Comparison of ENCODE assay signal across 8 mouse cellular contexts in the genomic region with DNA sequence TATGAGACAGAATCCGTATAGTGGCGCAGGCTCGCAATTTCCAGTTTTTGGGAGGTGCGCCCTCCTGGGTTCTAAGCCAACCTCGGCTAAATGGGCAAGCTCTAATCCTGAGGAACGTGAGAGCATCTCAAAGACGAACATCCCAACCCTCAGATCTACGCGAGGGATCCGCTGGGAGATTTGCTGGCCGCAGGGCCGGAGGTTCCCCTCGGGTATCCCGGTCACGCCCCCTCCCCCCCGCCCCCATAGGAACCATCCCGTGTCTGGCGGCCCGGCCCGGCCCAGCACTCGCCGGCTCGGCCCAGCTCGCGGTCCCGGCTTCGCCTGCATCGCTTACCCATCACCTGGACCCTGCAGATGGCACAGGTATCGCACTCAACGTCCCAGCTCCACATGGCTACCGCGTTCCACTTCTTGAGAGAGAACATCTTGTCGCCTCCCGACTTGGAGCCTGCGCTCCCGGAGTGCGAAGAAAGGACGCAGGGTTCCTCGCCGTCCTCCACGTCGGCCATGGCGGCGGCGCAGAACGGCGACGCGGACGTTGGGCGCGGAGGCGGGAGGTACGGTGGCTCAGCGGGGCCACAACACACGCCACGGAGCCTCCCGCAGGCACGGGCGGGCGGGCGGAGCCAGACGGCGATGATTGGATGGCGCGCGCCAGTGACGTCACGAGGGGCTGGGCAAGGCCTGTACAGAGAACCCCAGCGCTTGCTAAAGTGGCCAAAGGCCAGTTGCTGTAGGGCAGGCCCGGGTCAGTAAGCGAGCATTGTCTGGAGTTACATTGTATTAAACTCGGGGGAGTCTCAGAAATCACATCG. TPM values are rescaled to one million over a fixed set of nuclear protein-coding genes. Genes with fewer than 3 reads are reported as not detected.
DNase-seq lines count a peak whose midpoint lies in the region; ATAC-seq and TF ChIP-seq lines count a peak whose summit lies in the region.

Gene Rnf7, minus strand, starts transcription at position 605 of the 818 bp plus-strand sequence.

- H3K27ac ChIP-seq in heart, embryonic 12.5 days (ENCODE audit: poor library complexity, severe bottlenecking): peak within 1 kb of the TSS; percentile 91
- peak within 1 kb of the TSS; percentile 85 for H3K27ac ChIP-seq in kidney, postnatal 0 days
- peak within 1 kb of the TSS; percentile 23 for H3K27ac ChIP-seq in liver, embryonic 11.5 days (ENCODE audit: low read depth, low read length)
- peak within 1 kb of the TSS; percentile 81 for H3K27ac ChIP-seq in stomach, embryonic 14.5 days (ENCODE audit: low read length)

- H3K9ac ChIP-seq in heart, embryonic 12.5 days: peak within 1 kb of the TSS; percentile 94
- peak within 1 kb of the TSS; percentile 75 for H3K9ac ChIP-seq in kidney, postnatal 0 days (ENCODE audit: low read depth, low read length)
- H3K9ac ChIP-seq in liver, embryonic 11.5 days (ENCODE audit: low read depth, low read length): peak within 1 kb of the TSS; percentile 81
- H3K9ac ChIP-seq in stomach, embryonic 14.5 days (replicated peaks; ENCODE audit: low read depth, low read length): peak within 1 kb of the TSS; percentile 80

- no peak for TF ChIP-seq CTCF in kidney, postnatal 0 days (IDR thresholded peaks at IDR 0.05; ENCODE audit: low read depth)

- peaks cover 16% of the 10 kb centered on the region for H3K36me3 ChIP-seq in heart, embryonic 12.5 days
- no peaks in the 10 kb centered on the region for H3K36me3 ChIP-seq in kidney, postnatal 0 days (ENCODE audit: insufficient read depth, low read length)
- peaks cover 8% of the 10 kb centered on the region for H3K36me3 ChIP-seq in liver, embryonic 11.5 days (ENCODE audit: control insufficient read depth, insufficient read depth, low read length)
- H3K36me3 ChIP-seq in stomach, embryonic 14.5 days (ENCODE audit: control insufficient read depth, insufficient read depth, low read length): peaks cover 5% of the 10 kb centered on the region; the same call in 1 of the 2 replicates

- ATAC-seq in erythroid progenitor cell, adult 5-6 weeks (replicated peaks; ENCODE audit: low FRiP score, poor library complexity, severe bottlenecking): peak; percentile 96
- peak; percentile 98 for ATAC-seq in heart, embryonic 12.5 days (ENCODE audit: insufficient number of reproducible peaks, low FRiP score)
- peak; percentile 99 for ATAC-seq in kidney, postnatal 0 days (replicated peaks; ENCODE audit: low FRiP score, low read depth)
- peak; percentile 97 for ATAC-seq in liver, embryonic 11.5 days (replicated peaks; ENCODE audit: low FRiP score)
- ATAC-seq in stomach, embryonic 14.5 days (ENCODE audit: insufficient number of reproducible peaks, insufficient read depth, low FRiP score, low read depth): peak; percentile 98

- DNase-seq in CD4-positive helper T cell, adult 2 months (ENCODE audit: low read depth, low spot score): peak; percentile 96
- DNase-seq in brain, embryonic 18.5 days (ENCODE audit: low read depth, low spot score): peak; percentile 93
- DNase-seq in kidney, postnatal 0 days (ENCODE audit: low spot score): peak; percentile 98
- DNase-seq in liver, embryonic 11.5 days (ENCODE audit: low spot score): peak; percentile 99
- peak; percentile 96 for DNase-seq in naive thymus-derived CD4-positive, alpha-beta T cell, adult 2 months (ENCODE audit: low read depth)

- WGBS in heart, embryonic 12.5 days: under 1% methylated on average over 73 of the region's 74 CpGs
- WGBS in kidney, postnatal 0 days: under 1% methylated on average over 74 of the region's 74 CpGs
- WGBS in liver, embryonic 11.5 days: under 1% methylated on average over 74 of the region's 74 CpGs
- under 1% methylated on average over 73 of the region's 74 CpGs for WGBS in stomach, embryonic 14.5 days

- H3K27me3 ChIP-seq in heart, embryonic 12.5 days (replicated peaks): no peaks in the 10 kb centered on the region; the same call in 1 of the 2 replicates
- H3K27me3 ChIP-seq in kidney, postnatal 0 days (ENCODE audit: insufficient read depth, low read length): no peaks in the 10 kb centered on the region
- no peaks in the 10 kb centered on the region for H3K27me3 ChIP-seq in liver, embryonic 11.5 days (replicated peaks; ENCODE audit: control insufficient read depth, insufficient read depth, low read length)
- H3K27me3 ChIP-seq in stomach, embryonic 14.5 days (ENCODE audit: control insufficient read depth, insufficient read depth, low read length): no peaks in the 10 kb centered on the region

- H3K4me1 ChIP-seq in heart, embryonic 12.5 days (replicated peaks): peaks cover 15% of the 10 kb centered on the region
- 0 out of 2 replicates have a peak, but pooled peaks cover 3% of the 10 kb centered on the region for H3K4me1 ChIP-seq in kidney, postnatal 0 days (replicated peaks; ENCODE audit: insufficient read depth, low read length)
- H3K4me1 ChIP-seq in liver, embryonic 11.5 days (replicated peaks; ENCODE audit: control insufficient read depth, insufficient read depth, low read length): peaks cover 9% of the 10 kb centered on the region
- H3K4me1 ChIP-seq in stomach, embryonic 14.5 days (ENCODE audit: control insufficient read depth, insufficient read depth, low read length): peaks cover 5% of the 10 kb centered on the region; the same call in 1 of the 2 replicates

- peak within 1 kb of the TSS; percentile 98 for H3K4me3 ChIP-seq in heart, embryonic 12.5 days
- peak within 1 kb of the TSS; percentile 78 for H3K4me3 ChIP-seq in kidney, postnatal 0 days (replicated peaks; ENCODE audit: low read depth, low read length)
- peak within 1 kb of the TSS; percentile 83 for H3K4me3 ChIP-seq in liver, embryonic 11.5 days (ENCODE audit: low read depth, low read length)
- peak within 1 kb of the TSS; percentile 79 for H3K4me3 ChIP-seq in stomach, embryonic 14.5 days (ENCODE audit: low read depth, low read length)

- H3K9me3 ChIP-seq in heart, embryonic 12.5 days (replicated peaks): no peaks in the 10 kb centered on the region
- H3K9me3 ChIP-seq in kidney, postnatal 0 days (replicated peaks; ENCODE audit: low read length): no peaks in the 10 kb centered on the region
- H3K9me3 ChIP-seq in liver, embryonic 11.5 days (ENCODE audit: control insufficient read depth, low read length): no peaks in the 10 kb centered on the region
- no peaks in the 10 kb centered on the region for H3K9me3 ChIP-seq in stomach, embryonic 14.5 days (ENCODE audit: control insufficient read depth, low read depth, low read length)

- H3K4me2 ChIP-seq in heart, embryonic 12.5 days: peak within 1 kb of the TSS; percentile 82
- peak within 1 kb of the TSS; percentile 78 for H3K4me2 ChIP-seq in kidney, postnatal 0 days (ENCODE audit: low read length)
- H3K4me2 ChIP-seq in liver, embryonic 11.5 days: peak within 1 kb of the TSS; percentile 93
- H3K4me2 ChIP-seq in stomach, embryonic 14.5 days (replicated peaks; ENCODE audit: low read depth, low read length): peak within 1 kb of the TSS; percentile 64

RNA-seq across cellular contexts. Expression of gene Rnf7, which starts in this region (rescaled TPM):
- 33.5 and 42.9 TPM in 2 replicates for total RNA-seq in erythroid progenitor cell, adult 5-6 weeks (2015; ENCODE audit: low replicate concordance)
- 19.5 and 21.6 TPM in 2 replicates for total RNA-seq in erythroid progenitor cell, adult 5-6 weeks (2017; ENCODE audit: low replicate concordance)
- 235 and 244 TPM in 2 replicates for polyA plus RNA-seq in heart, embryonic 12.5 days (2016; fragmentation: Nextera tagmentation; extraction: Ambion mirVana)
- polyA plus RNA-seq in kidney, postnatal 0 days (2015; fragmentation: Nextera tagmentation; extraction: Ambion mirVana): 241 and 255 TPM in 2 replicates
- polyA plus RNA-seq in liver, embryonic 11.5 days (2014; fragmentation: Nextera tagmentation; extraction: Ambion mirVana): 172 and 173 TPM in 2 replicates
- 250 and 254 TPM in 2 replicates for polyA plus RNA-seq in stomach, embryonic 14.5 days (2014; fragmentation: Nextera tagmentation; extraction: Ambion mirVana)

Comparison
In these comparisons a context has a peak if more than half of its experiments do, and no peak if none do; other contexts are left out.
1. Peak in every context shown above with its lines: DNase-seq, ATAC-seq, H3K4me3 ChIP-seq and H3K27ac ChIP-seq.
2. H3K27ac ChIP-seq: peak in every context shown above with its lines; median percentile 91 in heart, embryonic 12.5 days; 85 in kidney, postnatal 0 days; 81 in stomach, embryonic 14.5 days; 23 in liver, embryonic 11.5 days.